Mouse (Mus musculus) thymus, postnatal 36 days (tissue): ENCODE measurements around the gene Cenps.
"Not testable (repeated sequence)": the region's sequence is repeated elsewhere in the genome, so short reads cannot be mapped to it uniquely, and the experiment has no call there.

ENCODE experiments used
- DNase-seq, 2 experiments: peaks; one replicate each; pipeline ENCODE4 v3.0.0; 2022; ENCODE audit warnings: mixed read lengths in 2 of 2

Gene Cenps

DNA sequence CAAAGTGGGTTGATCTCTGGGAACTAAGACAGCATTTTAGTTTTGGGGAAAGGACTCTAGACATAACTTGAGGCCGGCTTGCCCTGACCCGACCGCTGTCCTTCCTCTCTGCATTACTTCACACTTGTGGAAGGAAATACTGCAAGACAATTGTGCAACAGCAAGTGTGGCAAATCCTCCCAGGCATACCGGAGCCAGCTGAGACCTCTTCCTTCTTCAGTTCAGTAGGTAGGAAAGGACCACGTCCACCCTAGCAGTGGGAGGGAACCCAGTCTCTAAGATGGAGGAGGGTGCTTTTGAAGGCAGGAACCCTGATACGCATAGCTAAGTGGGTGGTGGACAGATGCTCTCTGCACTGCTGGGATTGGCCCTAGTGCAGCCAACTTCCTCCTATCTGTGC, 18.3 kb upstream of the Cenps start:
- DNase-seq: no peak

DNA sequence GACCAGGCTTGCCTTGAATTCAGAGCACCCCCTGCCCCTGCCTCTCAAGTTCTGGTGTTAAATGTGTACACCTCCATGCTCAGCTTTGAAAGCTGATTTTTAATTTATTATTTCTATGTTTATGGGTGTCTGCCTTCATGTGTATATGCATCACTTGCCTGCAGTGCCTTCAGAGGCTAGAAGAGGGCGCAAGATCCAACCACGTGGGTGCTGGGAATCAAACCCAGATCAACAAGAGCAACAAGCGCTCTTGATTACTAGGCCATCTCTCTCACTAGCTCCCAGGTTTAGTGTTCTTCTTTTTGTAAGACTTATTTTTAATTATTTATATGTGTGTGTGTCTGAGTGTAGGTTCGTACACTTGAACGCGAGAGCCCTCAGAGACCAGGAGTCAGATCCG, 17.4 kb upstream of the Cenps start:
- no peak for DNase-seq

DNA sequence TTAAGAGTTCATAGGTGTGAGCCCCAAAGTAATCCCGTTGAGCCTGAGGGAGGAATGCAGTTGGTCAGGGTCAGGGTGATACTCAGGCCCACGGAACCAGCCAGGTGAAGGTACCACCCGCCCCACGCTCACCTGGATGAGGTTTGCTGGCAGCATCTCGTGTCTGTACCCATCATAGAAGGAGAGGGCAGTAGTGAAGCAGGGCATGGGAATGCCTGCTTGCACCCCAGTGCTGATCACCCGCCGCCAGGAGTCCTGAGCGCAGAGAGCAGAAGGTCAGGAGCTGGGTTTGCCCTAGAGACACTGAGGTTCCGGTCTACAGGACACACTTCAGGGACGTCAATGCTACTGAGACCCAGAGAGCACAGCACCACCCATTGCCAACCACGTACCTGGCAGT, 13.3 kb upstream of the Cenps start:
- no peak for DNase-seq

DNA sequence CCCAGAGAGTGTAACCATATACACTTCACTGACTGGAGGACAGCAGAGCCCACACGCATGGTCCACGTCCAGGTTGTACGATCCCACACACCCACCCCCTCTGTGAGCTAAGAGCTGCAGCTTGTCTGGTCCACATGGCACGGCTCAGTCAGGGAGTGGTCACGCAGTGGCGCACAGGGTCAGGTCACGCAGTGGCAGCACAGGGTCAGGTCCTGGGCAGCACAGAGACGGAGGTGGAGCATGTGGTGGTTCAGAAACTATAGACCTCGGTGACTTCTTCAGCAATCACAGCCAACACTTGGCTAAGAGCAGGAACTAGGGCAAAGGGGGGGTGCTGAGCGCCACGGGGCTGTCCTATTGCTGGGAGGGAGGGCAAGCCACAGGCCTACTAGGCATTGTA, 12.8 kb upstream of the Cenps start:
- no peak for DNase-seq

DNA sequence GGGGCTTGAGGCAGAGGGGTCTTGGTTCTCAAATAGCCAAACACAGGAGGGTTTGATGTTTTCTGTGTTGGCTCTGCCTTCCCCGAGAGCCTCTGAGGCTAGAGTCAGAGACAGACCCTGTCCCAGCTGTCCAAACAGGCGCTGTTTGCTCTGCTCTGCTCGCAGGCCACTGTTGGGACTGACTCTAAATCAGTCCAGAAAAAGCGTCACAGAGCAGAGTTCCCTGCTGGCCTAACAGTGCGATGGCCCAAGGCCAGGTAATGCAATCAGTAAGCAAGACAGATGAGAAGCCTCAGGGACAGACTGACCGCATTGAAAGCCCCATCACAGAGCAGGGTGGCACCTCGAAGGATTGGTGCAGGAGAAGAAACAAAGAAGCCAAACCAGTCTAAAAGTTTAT, 12.2 kb upstream of the Cenps start:
- DNase-seq: no peak

DNA sequence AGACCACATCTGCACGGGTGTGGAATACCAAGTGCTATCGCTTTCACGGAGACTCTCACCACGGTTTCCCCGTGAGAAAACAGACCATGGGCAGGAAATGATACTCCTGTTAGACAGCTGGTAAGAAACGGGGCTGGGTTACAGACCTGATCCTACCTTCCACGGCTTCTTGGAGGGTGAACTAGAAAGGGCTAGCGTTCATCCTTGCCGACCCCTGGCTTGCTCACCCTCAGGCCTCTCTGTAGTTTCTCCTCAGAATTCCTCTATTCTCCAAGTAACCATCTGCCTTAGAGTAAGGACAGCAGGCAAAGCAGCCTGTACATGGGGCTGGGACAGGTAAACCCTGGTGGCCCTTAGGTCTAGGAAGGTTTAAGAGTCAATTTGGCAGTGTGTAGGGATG, 11.8 kb upstream of the Cenps start:
- no peak for DNase-seq

DNA sequence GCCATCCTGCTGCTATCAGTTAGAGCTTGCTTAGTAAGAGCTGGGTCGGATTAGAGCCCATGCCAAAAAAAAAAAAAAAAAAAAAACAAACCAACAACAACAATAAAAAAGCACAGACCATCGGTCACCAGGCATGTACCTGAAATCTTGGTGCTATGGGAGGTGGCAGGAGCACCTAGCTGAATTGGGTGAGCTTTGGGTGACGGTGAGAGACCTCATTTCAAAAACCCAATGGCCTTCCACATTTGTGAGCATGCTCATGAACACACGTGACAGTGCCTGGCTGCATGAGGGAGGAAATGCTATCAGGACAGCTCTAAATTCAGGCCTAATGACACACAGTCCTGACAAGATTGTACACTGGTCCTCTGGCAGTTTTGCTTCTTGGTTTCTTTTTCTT, 10.7 kb upstream of the Cenps start:
- DNase-seq: no peak

DNA sequence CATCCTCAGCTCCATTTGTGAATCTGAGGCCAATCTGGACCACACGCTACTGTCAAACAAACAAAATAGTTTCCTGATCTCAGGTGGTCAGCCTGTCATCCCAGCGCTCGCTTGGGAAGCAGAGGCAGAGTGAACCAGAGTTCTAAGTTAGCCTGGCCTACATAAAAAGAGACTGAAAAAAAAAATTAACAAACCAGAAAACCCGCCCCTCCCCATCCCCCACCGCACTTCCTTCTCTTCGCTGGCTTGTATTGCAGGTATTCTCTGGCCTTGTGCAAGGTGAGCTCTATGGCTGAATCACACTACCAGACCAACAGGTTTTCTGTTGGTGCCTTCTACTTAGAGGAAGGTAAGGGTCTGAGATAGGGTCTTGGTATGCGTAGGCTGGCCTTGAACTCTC, 10.1 kb upstream of the Cenps start:
- no peak for DNase-seq

DNA sequence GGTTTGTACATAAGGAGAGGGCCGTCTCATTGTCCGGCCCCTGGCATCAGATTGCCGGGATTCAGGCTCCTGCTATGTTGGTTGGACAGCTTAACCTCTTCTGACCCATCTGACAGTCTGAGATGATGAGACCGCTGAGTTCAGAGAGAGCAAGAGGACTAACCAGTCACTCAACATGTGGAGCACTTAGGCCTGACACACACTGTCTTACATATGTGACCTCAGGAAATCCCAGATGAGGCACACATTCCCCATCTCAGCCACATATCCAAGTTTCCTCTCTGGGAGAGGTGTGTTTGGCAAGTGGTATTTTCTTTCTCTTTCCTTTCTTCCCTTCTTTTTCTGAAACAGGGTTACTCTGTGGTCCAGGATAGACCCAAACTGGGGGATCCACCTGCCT, 7.7 kb upstream of the Cenps start:
- DNase-seq: no peak

DNA sequence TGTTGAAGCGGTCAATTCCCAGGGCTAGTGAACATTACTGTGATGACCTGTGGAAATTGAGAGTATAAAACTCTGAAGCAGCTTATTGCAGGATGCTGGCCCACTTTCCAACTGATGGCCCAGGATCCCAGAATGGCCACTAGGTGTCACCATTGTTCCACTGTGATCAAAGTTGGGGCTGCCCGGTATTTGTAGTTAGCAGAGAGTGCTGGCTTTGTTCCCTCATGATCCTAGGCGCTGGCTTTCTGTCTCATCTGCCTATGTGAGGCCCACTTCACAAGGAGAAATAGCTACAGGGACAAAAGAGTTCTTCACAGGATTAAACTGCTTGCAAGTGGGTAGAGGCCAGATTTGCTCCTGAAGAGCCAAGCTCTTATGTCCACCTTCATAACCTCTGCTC, 7.0 kb upstream of the Cenps start:
- peak; percentile 71 to 73 for DNase-seq

DNA sequence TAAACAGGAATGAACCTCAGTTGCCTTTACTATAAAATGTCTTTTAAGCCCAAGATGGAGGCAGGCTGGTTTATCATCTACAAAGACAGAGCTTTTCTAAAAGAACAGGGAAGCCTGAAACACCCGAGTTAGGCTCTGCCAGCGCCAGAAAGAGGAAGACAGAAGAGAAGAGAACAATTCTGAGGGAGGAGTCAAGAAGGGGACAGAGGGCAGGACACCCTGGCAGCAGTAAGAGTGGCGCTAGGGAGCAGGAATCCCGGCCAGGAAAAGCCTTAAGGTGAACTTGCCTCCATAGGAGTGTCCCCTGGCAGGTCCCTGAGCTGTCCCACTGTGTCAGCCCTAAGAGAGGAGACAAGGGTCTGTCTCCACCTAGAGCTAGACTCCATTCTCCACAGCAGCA, 6.2 kb upstream of the Cenps start:
- no peak for DNase-seq

DNA sequence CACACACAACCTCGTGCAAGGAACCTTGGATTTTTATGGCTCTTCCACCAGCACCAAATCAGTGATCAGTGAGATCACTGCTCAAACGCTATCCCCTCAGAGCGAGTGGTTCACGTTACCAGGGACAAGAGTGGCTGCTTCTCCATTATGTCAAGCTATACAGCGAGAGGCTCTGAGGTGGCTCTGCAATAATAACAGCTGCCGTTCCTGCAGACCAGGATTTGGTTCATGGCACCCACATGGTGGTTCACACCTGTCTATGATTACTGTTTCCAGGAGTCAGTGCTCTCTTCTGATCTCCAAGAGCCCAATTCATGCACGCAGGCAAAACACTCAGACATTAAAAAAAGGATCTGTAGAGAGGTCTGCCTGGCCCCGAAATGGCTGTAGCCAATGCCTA, 1.1 kb upstream of the Cenps start:
- DNase-seq: no peak

DNA sequence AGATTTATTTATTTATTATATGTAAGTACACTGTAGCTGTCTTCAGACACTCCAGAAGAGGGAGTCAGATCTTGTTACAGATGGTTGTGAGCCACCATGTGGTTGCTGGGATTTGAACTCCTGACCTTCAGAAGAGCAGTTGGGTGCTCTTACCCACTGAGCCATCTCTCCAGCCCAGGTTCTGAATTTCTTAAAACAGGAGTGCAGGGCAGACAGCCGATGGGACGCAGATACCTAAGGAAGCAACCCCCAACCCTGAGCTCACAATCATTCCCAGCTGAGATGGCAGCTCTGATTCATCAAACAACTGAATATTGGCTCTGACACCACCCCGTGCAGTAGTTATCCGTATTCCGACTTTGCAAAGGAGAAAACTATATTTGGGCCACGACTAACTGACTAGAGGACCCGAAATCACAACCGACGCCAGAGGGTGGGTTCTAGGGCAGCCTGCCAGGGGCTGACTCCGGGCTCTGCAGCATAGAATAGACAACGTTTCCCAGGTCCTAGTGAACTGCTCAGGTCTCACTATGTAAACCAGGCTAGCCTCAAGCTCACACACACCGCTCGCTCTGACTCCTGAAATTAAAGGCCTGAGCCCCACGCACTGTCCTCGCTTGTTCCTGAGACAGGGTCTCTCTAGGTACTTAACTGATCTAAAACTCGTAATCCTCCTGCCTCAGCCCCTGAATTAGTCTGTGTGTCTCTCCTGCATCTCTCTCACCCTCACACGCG, 1.1 kb downstream of the Cenps start:
- no peak for DNase-seq

DNA sequence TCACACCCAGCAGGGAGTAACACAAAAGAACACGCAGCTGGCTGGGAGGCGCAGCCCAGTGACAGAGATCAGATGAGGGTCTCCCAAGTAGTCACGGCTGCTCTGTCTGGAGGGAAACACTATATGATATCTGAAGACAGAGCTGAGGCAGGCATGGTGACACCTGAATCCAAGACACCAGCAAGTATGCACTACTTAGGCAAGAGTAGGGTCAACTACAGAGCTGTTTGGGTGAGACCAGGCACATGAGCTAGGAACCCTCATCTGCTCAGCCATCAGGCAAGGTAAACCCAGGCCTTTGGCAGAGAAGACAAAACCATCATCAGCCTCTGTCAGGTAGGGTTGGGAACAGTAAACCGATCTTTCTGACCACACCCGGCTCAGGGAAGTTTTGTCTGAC, 4.0 kb downstream of the Cenps start:
- no peak for DNase-seq

DNA sequence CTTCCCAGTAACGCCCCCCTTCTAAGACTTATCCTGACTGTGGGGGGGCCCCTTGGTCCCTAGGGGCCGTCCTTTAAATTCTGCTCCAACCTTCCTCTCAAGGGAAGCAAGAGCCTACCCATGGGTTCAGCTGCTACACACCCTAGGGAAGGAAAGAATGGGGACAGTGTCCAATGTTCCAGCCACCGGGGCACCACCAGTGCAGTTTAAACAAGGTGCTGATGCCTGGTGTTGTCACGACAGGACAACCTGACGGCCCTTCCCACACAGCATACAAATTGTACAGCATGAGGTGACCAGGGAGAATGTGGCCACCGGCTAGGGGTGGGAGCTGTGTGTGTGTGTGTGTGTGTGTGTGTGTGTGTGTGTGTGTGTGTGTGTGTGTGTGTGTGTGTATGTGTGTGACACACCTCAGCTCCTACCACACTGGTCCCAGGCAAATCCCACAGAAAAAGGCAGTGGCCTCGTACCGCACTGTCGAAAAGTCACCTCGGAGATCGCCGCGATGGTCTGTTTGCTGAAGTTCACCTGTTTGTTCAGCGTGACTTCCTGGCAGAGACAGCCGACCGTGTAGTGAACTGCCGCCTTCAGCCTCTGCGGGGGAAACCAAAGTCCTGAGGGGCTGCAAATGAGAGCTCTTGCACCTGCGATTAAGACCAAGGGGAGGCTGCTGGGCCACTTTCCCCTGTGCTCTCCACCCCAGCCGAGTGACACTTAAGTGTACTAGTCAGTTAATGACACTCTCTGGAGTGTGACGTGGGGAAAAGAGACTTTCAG, 5.5 kb downstream of the Cenps start:
- no peak for DNase-seq

DNA sequence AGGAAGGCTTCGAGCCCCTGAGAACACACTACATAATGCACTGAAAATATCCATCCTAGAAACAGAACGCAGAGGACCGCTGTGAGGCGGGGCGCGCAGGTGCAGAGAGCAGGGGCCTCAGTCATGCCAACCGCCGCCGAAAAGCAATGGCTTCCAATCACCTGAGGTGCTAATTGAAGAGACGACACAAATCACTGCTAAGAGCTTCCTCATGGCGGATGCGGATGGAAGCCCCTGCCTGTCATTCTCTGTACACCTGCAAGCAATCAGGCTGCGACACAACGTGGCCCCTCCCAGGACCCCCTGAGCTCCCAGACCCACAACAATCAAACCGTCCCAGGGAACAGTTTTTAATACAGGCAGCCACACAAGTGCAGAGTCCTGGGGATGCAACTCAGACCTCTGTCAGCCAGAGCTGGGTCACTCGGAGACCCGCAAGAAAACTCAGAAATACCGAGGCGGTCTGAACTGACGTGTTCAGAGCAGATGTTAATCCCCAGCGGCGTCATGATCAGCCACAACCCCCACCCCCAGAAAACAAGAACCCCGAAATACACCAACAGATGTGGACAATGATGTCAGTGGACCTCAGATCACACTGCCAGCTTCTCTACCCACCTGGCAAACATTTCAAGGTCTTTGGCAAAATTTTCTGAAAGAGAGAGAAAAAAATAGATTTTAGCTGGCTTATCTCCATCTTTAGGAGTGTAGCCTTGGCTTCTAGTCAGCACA, 6.2 kb downstream of the Cenps start:
- DNase-seq: no peak

DNA sequence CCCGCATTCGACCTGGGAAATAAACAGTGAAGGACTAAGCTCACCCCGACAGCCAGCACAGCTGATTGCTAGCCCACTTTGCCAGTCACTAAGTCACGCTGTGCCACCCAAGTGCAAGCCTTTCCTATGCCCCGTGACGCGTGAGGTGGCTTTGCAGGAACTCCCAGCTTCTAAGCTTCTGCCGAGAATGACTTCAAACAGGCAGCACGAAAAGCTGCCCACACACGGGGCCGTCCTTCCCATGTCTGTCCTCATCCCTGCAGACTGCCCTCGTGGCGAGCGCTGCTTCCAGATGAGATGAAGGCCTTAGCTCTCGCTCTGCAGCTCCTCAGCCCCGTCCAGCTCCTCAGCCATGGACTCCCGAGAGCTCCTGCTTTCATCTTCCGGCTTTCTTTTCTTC, 9.0 kb downstream of the Cenps start:
- DNase-seq: no peak

DNA sequence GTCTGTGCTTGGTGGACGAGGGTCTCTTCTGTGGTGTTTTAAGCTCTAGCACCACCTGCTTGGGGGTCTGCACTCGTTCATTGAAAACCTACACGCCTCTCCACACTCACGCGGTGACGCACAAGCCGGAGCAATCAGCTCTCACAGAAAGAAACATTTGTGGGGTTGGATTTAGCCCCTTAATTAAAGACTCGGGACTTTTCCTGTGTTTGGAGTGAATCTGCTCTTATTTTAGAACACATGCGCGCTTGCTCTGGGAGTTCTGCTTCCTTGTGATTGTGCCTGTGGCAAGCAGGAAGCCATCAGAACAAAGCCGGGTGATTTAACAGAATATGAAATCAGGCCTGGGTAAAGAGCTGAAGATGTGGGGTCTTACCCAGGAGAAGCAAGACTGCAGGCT, 10.8 kb downstream of the Cenps start, which contains the start of gene Cort:
Gene Cort, minus strand, starts transcription at position 101 of the 400 bp plus-strand sequence.
- DNase-seq: no peak

DNA sequence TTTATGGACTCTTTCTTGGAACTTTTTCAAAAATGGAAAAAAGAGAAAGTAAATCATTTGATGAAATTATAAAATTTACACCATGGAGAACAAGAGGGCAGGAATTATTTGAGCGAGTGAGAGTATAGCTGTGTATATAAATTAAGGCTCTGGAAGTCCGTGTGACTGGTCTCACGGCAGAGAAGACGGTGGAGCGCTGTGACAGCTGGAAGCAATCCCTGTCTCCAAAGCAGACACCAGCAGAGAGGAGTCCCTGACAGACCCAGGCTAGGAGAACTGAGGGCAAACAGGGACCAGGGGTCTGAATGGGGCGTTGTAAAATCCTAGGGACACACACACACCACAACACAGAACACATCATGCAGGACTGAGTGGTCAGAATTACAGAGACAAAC, 11.3 kb downstream of the Cenps start:
- DNase-seq: no peak

DNA sequence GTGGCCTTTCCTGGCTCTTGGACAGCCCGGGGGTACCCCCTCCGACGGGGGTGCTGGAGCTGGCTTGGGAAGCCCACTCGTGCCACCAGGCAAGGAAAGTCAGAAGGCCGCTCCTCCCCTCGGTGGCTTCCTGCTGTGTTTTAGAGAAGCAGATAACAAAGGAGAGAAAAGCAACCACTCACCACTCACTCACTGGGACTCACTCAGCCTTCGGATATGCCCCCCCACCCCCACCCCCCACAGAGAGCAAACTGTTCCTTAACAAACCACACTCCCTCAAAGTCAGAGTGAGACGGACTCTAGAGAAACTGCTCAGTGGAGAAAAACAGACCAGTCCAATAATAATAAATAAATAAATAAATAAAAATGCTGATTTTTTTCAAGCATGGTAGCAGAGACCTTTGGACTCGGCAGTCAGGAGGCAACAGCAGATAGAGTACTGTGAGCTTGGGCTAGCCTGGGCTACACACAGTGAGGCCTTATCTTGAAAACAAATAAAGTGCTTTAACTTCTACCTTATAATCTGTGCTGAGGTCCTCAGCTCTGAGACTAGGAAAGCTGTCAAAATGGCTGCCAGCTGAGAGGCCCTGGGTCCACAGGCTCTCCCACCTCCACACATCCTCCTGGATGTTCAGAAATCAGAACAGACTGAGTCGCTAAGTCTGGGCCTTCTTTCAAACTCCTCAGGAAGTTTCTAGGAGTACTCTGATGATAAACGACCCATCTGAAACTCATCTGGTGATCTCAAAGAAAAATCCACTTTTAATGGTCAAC, 11.9 kb downstream of the Cenps start:
- no peak for DNase-seq

DNA sequence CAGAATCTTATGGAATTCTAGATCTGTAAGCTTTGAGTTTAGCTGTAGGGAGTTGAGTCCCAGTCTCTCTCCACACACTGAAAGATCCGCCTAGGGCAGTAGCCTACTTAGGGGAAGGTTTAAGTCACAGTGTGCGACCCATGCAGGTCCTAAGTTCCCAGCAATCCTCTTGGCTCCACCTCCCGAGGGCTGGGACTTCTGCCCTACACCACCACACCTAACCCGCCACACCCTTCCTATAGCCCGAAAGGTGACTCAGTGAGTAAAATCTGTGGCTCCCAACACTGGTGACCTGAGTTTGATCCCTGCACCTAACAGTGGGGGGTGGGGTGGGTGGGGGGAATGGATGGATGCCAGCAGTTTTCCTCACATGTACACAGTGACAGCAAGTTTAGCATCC, 14.0 kb downstream of the Cenps start:
- DNase-seq: no peak

DNA sequence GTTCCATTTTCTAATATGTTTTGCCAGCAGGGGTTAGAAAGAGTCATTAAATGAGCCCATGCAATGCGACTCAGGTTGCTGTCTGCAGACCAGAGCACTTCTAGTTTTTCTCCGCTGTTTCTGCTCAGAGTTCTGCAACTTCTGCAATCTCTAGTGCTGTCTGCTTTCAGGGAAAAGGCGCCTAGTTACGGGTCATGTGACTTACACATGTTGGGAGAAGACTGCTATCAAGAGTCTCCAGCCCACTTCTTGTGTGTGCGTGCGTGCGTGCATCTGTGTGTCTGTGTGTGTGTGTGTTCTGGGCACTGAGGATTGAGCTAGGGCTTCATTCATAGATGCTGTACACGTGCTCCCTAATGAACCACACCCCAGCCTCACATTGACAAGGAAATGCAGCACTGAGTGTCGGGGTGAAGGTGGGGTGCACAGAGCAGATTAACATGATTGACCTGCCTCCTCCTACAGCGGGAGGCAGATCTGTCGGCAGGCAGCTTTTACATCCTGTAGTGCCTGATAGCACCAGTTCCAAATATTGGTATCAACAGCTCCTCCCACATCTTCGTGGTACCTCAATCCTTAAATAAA, 17.4 kb downstream of the Cenps start:
- not testable (repeated sequence) for DNase-seq
